Mouse (Mus musculus) bone marrow, adult 2 months (tissue): ENCODE data around the gene Hras.

Source experiments
- CTCF ChIP-seq: fragments of 200-500 bp; IDR thresholded peaks from 2 replicates; pipeline ENCODE4 v1.5.1; 2011; ENCODE audit warnings: low read length, control low read depth; ENCODE audit not compliant: control insufficient read depth, insufficient read depth
- POLR2A ChIP-seq: fragments of 200-500 bp; IDR thresholded peaks from 2 replicates; pipeline ENCODE4 v1.6.1; 2011; ENCODE audit warnings: low read depth, mild to moderate bottlenecking, control low read depth, low read length, borderline replicate concordance; ENCODE audit not compliant: control insufficient read depth

GRCm38 (mm10) chr7:141226535-141226934 lies 32.7 kb upstream of the Hras start:
- no peak for TF ChIP-seq POLR2A
- TF ChIP-seq CTCF: no peak
